Mouse (Mus musculus) mouse trophoblast stem cell (cell line): Measurements from ENCODE around the gene Phrf1.

Experiments
- in situ Hi-C, 2 experiments: fragments of 300-500 bp; cut with MseI, MboI; formaldehyde crosslinking; loops; 2 replicates in 1 of 2; 3 replicates in 1 of 2; pipeline ENCODE4 v1.15.1; 2025

The Phrf1 gene

DNA sequence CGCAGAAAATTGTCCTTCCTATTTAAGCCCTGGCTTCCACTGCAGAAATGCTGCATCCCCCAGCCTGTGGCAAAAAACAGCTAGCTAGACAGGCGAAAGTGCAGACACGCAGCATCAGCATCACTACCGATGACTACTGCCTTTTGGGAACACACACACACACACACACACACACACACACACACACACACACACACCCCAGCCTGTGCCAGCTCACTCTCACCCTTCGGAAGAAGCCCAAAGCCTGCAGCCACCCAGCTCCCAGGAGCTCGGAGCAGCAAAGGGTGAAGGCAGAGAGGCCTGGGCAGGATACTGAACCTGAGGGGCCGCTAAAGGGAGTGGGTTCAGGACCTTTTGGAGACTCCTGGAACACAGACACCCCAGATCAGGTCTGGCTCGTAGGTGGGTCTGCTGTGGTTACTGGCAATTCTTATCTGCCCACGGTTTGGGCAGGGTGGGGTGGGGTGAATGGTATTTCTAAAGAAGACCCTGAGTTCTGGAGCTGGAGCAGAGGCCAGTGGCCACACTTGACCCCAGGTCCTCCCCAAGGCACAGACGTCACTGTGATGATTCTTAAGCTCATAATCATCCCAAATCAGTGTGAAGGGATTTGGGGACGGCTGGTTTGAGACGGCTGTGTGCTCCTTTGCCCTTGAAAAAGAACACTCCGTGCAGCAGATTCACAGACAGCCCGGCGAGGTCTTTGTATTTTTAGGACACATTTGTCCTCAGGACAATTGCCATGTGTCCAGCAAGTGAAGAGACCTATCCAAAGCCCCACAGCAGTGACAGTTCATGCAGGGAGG, 64.2 kb downstream of the Phrf1 start:
- in situ Hi-C loops: no loop called here

DNA sequence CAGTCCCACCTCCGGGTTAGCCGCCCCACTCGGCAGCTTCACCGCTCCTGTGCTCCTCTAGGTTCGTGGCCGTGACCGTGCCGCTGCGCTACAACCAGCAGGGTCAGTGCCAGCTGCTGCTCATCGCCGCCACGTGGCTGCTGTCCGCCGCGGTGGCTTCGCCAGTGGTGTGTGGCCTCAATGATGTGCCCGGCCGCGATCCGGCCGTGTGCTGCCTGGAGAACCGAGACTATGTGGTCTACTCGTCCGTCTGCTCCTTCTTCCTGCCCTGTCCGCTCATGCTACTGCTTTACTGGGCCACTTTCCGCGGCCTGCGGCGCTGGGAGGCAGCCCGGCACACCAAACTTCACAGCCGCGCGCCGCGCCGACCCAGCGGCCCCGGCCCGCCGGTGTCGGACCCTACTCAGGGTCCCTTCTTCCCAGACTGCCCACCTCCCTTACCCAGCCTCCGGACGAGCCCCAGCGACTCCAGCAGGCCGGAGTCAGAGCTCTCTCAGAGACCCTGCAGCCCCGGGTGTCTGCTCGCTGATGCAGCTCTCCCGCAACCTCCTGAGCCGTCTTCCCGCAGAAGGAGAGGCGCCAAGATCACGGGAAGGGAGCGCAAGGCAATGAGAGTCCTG, 65.4 kb downstream of the Phrf1 start:
- in situ Hi-C loops: no loop called here

DNA sequence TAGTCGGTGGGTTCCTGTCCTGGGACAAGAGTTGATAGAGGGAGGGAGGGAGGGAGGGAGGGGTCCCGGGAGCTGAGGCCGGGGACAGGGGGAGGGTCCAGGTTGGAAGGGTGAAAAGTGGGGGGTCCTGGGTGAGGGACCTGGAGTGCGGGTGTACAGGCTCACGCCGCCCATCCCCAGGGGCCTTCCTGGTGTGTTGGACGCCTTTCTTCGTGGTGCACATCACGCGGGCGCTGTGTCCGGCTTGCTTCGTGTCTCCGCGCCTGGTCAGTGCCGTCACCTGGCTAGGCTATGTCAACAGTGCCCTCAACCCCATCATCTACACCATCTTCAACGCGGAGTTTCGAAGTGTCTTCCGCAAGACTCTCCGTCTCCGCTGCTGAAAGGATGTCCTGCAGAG, 65.9 kb downstream of the Phrf1 start:
- in situ Hi-C loops: no loop called here

DNA sequence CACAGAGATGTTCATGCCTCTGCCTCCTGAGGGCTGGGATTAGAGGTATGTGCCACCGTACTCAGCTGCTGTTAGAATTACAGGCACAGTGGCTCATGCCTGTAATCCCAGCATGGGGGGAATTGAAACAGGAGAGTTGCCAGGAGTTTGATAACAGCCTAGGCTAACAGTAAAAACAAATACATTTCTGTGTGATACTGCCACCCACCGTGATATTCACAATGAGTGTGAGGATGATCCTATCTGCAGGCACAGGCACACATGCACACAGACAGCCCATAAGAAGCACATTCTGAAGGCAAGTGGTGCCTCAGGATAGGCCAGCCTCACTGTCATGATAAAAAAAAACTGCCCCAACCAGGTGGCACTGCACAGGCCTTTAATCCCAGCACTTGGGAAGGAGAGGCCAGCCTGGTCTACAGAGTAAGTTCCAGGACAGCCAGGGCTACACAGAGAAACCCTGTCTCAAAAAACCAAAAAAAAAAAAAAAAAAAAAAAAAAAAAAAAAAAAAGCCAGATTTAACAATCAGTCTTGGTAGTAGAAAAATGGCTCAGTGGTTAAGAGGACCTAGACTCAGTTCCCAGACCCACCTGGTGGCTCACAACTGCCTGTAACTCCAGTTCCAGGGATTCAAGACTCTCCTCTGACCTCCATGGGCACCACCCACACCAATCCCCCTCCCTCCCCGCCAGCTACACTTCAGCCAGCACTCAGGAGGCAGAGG, 69.5 kb downstream of the Phrf1 start:
- in situ Hi-C loops: no loop called here

DNA sequence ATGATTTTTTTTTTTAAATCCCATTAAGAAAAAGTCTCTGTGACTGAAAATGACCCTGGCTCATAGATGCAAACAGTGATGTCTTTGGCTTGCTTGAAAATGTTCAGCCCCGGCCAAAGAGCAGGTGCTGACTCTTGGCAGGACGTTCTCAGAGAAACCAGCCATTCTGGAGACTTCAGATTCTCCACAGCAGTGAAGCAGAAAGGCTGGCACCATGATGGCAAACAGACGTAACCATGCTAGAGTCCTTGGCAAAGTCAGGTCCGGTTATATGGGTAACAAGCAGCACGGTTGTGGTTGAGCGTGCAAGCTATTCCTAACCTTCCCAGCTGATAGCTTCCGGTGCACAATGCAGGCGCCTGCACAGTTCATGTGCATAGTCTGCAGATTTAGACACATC, 70.6 kb downstream of the Phrf1 start:
- in situ Hi-C loops: no loop called here

DNA sequence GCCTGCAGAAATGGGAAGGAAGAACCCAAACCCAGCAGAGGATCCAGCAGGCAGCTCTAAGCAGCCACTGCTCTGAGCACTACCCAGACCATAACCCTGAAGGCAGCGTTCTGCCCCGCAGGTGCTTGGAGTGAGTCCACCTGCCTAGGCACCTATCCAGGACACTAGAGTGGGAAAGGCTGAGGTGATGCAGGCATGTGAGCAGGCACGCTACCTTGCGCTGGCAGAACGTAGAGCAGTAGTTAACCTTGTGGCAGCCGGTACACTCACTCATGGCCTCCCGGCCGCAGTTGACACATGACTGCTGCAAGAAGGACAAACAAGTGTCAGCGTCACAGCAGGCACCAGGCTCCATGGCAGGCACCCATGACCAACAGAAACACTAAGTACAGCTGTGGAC, 72.8 kb downstream of the Phrf1 start:
- in situ Hi-C loops: no loop called here

DNA sequence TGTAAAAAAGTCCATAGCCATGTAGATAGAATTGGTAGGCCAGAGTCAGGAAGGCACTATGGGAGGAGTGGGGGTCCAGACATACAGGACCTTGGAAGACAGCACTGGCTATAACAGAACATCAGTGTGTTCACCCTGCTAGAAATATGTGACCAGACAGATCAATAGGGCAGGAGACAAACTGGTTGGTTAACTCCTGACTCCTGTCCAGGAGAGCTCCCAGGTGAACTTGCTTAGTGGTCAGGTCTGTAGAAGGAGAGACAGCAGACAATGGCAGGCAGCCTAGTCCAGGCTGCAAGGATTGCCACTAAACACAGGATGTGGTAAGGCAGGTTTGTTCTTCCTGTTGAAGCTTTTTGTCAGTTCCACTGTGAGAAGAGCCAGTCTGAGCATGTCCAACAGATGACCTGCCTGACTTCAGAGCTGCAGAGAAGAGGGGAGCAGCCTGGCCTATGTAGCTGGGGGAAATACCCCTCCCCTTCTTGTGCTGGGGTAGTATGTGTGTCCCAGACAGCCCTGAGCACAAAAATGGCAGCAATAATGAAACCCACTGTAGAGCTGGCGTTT, 74.2 kb downstream of the Phrf1 start:
- in situ Hi-C loops: no loop called here

DNA sequence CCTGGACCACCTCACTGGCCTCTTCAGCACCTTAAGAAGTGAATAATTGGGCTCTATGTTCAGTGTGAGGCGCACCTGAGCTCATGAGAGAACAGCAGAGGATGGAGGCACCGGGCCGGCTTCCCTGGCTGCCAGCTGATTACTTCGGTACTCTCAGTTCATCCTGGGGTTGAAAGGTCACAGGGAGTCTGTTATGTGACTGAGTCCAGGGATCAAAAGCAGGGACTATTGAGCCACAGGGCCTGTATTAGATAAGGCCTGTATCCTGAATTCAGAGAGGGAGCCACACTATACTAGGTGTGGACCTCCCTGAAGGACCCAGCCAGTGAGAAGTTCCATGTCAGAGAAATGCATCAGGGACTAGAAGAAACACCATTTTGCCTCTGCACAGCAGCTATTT, 76.0 kb downstream of the Phrf1 start:
- in situ Hi-C loops: no loop called here
